Mouse (Mus musculus): ENCODE results near the gene Mat2a.
"Not testable (repeated sequence)": the region's sequence is repeated elsewhere in the genome, so short reads cannot be mapped to it uniquely, and the experiment has no call there.

Gene Mat2a

DNA sequence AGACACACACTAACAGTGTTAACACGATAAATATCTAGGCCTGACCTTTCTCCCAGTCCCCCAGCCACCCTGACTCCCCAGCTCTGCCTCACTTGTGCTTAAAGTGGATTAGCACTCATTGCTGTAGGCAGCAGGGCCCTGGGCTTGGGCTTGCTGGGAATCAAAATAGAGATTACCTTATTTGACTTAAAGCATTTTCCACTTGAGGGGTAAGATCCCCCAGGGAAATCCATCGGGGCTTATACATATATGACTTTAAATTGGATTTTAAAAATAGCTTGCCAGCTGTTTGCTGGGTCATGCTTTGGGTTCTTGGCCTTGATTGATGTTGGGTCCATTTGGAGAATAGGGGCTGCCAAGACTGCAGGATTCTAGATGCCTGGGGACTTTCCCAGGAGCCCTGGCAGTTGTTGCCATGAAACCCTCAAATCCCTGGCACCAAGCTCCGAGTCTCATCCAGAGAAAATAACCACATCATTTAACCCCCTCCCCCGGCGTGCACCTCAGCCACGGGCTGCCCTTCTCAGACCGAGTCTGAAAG lies 15.5 kb upstream of the Mat2a start:
- no peak for DNase-seq

- DNase-seq, result no peak
Measured at GRCm38 (mm10) chr6:72454072-72454746, 14.9 kb upstream of the Mat2a start.

DNA sequence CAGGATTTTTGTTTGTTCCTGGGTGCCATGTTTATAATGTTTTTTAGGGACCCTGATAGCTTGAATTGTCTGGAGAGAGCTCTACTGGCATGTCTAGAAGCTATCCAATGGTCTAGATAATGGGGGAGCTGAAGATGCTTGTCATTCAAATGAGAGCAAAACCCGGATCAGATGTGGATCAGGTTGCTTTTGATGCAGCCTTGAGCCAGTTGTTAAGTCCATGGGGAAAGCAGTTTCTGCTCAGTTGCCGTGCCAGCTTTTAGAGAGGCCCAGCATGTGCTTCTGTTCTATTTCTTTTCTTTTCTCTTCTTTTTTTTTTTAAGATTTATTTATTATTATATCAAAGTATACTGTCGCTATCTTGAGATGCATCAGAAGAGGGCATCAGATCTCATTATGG lies 14.2 kb upstream of the Mat2a start:
- DNase-seq, result no peak

GRCm38 (mm10) chr6:72452329-72452728 lies 13.0 kb upstream of the Mat2a start:
- no peak for DNase-seq

GRCm38 (mm10) chr6:72451778-72452177 lies 12.4 kb upstream of the Mat2a start:
- not testable (repeated sequence) for DNase-seq

GRCm38 (mm10) chr6:72447487-72447886 lies 8.1 kb upstream of the Mat2a start:
- no peak for DNase-seq

DNA sequence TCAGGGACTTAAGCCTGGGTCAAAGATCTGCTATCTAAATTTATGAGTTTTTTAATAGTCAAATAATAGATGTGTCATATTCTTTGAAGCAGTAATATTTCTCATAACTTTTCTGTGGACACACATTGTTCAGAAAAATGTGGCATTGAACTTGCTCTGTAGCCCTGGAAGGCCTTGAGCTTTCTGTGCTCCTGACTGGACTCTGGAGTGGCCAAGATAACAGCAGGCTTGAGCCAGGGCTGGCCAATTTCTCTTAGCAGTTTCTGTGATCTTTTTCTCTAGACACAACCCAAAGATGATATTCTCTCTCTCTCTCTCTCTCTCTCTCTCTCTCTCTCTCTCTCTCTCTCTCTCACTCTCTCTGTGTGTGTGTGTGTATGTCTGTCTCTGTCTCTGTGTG lies 5.7 kb upstream of the Mat2a start:
- no peak for DNase-seq

GRCm38 (mm10) chr6:72442921-72443604 lies 3.7 kb upstream of the Mat2a start:
- DNase-seq, result no peak

DNA sequence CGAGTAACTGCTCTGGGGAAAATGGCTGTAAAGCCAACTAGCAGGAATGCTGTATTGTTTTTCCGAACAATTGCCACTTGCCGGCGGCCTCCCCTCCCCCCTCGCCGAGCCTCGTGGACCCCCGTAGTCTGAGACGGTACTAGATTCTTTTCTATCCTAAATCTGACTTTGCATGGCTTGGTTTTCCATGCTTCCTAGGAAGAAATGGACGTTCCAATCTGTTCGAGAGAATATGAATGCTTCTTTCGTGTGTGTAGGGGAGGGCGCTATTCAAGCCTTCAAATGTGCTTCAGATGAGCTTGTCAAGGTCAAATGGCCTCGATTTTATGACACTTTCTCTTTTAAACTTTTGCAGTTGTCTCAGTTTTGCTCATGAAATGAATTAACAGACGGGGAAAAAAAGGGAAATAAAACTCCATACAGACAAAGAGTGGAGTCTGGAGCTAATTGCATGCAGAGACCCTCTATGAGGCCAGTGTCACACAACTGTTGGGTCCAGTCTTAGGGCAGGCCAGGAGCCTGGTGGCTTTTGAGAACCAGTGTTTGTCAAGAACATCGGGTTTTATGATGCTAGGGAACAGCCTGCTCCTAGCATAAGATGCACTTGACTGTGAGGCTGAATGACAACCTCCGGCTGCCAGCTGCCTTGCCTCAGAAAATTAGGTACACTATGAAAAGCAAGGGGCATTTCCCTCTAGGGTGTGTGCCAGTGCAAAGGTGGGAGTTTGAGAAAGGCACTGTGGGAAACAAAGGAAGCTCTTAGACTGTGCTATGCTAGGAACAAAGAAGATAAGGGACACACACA lies 1.0 kb upstream of the Mat2a start:
- DNase-seq, result peak; percentile 49

GRCm38 (mm10) chr6:72438862-72439354 lies 450 bp downstream of the Mat2a start:
- DNase-seq, result peak; percentile 92

DNA sequence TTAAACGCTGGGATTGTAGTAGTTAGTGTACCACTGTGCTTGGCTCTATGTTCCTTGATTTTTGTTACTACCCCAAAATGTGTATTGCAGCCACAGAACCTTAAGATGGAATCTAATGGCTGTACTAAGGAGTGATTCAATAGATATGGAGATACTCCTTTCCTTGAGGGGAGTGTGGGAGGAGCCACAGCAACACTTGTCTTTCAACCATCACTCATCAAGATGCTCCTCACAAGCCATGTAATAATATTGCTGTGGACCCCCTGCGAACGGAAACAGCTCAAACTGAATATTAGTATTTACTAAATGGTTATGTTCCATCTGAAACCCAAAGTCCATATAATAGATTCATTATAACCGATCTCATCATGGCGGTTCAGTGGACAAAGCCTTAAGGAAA lies 1.1 kb downstream of the Mat2a start:
- DNase-seq, result no peak

DNA sequence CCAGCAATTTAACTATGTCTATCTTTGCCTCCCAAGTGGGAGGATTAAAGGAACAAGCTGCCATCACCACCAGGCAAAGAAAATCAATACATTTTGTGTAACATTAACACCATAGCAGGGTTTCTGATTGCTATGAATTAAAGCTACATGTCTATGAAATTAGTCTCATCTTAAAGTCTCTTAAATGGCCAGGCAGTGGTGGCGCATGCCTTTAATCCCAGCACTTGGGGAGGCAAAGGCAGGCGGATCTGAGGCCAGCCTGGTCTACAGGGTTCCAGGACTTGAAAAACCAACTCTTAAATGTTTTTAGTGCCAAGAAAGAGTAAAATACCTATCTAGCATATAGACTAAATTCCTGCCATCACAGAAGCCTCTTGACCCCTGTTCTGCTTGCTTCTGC lies 7.2 kb downstream of the Mat2a start:
- DNase-seq, result no peak

DNA sequence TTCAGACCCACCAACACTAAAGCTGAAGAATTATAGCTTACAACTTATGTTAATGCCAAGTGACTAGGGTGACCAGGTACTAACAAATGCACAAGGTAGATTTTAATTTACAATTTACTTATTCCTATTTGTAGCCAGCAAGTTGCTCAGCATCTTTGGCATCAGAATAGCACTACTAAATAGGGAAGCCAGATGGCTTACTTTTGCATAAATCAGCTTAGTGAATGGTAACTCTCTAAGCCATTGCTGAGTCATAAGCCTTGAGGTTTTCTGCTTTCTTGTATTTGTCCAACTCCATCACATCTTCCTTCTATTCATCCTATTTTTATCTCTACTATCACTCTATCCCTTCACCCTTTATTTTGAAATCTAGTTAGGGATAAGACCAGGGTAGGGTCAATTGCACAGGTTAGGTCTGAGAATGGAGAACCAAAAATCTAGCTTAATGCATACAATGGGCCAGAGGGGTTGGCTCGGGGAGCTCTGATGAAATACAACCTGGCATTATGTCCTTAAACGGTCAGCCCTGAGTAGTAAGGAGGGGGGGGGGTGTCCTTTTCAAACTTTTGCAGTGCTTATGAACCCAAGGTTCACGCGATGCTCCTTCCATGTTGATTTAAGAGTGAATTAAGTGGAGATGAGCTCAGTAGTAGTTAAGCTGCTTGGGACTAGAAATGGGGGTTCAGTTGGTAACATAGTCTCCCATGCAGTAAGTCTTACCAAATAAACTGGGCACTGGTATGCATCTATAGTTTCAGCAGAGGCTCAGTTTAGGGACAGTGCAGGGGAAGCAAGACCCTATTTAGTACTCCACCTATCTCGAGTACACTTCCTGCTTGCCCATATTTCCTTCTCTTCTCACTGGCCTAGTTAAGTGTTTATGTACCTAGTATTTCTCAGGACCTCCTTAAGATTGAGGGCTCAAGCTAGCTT lies 8.1 kb downstream of the Mat2a start:
- no peak for DNase-seq

GRCm38 (mm10) chr6:72429061-72429842 lies 10.1 kb downstream of the Mat2a start:
- DNase-seq, result no peak

DNA sequence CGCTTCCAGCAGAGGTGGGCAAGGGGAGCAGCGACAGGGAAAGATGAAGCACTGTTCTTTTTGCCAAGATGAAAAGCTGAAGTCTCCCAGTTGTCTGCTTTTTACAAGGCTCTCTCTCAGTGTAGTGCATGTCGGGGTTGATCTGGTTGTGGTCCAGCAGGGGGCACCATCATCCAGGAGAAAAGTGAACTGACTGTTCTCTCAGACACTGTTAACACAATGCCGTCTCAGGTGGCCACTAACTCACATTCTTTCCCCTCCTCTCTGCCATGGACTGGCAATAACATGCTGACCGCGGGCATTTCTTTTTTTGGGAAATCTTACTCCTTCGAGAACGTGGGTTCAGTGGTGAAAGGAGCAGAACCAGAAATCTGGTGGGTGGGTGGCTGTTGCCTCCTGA lies 11.3 kb downstream of the Mat2a start:
- DNase-seq, result peak; percentile 85

DNA sequence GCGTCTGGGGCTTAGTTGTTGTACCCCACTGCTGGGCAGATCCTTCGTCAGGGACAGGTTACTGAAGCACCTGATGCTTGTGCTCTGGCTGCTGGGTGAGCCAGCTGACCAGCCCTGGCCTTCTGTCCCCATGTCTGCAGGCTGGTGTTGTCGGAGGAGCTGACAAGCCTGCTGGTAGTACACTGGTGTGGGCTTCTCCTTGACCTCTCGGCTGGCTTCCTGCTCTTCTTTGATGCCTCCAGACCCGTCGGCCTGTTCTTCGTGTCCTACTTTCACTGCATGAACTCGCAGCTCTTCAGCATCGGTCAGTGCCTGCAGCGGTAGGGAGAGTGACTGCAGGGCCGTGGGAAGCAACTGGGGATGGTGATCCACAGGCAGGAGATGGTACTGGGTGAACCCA lies 13.7 kb downstream of the Mat2a start:
- DNase-seq, result no peak

GRCm38 (mm10) chr6:72420901-72421300 lies 18.5 kb downstream of the Mat2a start:
- DNase-seq, result no peak

DNA sequence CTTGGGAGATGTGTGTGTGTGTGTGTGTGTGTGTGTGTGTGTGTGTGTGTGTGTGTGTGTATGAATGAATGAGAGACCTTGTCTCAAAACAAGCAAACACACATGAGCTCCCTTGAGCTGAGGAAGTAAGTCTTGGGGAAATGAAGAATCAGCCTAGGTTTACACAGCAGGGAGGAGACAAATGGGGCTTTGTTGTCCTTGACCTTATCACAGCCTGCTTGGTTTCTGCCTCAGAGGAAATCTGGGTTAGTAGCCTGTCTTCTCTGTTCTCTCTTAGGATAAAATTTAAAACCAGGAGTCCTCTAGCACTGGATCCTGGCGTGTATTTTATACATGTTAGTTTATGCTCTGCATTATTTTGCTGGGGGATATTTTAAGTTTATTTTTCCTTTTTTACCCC lies 19.6 kb downstream of the Mat2a start:
- no peak for DNase-seq

DNA sequence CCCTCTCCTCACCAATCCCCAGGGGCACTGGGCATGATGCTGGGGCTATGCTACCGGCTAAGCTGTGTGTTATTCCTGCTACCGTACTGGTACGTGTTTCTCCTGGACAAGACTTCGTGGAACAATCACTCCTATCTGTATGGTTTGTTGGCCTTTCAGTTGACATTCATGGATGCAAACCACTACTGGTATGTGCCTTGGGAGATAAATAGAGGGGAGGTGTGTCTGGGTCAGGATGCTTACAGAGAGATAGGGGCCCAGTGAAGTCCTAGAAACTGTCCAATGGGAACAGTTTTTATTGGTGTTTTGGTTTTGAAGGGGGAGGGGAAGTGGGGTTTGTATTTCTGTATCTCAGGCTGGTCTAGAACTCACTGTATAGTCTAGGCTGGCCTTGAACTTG lies 21.1 kb downstream of the Mat2a start:
- DNase-seq, result no peak

GRCm38 (mm10) chr6:72415964-72416772 lies 23.2 kb downstream of the Mat2a start:
- no peak for DNase-seq

DNA sequence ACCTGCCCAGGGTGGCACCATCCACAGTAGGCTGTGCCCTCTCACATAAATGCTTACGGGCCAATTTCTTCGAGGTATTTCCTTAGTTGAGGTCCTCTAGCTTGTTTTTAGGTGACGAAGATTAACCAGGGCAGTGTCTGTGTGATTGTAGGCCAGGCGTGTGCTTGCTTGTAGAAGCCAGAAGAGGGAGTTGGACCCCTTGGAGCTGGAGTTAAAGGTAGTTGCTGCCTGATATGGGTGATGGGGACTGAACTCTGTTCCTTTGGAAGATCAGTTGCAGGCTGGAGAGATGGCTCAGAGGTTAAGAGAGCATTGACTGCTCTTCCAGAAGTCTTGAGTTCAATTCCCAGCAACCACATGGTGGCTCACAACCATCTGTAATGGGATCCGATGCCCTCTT lies 24.2 kb downstream of the Mat2a start:
- DNase-seq, result no peak

All from kidney, adult 9 months (tissue).